Mouse (Mus musculus): ENCODE results near the gene Slc24a1.
"Not testable (repeated sequence)": the region's sequence is repeated elsewhere in the genome, so short reads cannot be mapped to it uniquely, and the experiment has no call there.

The Slc24a1 gene

DNA sequence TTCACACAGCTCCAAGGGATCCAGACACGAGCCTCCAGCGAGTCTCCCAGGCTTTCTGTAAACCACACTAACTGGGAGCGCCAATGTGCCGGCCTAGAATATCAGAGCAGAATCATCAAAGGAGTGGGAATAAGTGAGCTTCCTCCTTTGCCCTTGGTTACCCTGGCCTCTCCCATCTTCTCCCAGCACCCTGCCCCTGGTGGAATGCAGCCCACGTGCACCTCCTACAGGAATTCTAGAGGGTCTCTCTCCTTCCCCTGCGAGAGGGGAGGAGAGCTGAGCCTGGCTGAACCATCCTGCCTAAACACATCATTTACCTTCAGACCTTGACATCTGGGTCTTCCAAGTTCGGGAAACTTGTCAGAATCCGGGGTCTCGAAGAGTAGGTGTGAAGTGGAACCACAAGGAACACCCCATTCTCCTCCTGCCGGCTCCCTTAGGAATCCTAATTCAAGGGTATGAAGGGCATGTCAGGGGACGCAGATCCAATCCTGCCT lies at the start of gene Slc24a1:
TSS of gene Slc24a1 (minus strand) at position 447 of the 497 bp plus-strand sequence.
- CTCF ChIA-PET: no interaction called here

DNA sequence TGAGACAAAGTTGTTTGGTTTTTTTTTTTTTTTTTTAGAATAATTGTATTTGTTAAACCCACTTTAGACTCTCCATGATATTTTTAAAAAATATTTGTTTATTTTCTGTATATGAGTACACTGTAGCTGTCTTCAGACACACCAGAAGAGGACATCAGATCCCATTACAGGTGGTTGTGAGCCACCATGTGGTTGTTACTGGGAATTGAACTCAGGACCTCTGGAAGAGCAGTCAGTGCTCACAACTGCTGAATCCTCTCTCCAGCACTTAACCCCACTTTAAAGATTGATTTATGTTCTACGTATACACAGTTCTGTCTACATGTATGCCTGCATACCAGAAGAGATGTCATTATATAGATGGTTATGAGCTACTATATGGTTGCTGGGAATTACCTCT lies 44.1 kb upstream of the Slc24a1 start:
- CTCF ChIA-PET: not testable (repeated sequence)

DNA sequence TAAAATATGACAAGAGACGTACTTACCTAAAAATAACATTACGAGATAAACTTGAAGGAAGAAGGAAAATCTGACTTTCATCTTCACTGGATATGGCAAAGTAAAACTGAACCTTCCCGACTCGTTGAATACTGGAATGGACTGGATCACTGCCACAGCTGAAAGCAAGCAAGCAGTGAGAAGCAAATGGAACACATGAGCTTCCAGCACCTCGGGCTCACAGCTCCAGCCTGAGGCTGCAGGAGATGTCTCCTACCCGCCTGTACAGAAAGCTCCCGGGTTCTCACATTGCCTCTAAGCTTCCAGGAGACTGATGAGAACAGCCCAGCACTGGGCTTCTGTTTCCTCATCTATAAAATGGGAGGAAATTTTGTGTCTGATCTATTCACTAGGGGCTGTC lies 38.9 kb upstream of the Slc24a1 start:
- CTCF ChIA-PET: no interaction called here

DNA sequence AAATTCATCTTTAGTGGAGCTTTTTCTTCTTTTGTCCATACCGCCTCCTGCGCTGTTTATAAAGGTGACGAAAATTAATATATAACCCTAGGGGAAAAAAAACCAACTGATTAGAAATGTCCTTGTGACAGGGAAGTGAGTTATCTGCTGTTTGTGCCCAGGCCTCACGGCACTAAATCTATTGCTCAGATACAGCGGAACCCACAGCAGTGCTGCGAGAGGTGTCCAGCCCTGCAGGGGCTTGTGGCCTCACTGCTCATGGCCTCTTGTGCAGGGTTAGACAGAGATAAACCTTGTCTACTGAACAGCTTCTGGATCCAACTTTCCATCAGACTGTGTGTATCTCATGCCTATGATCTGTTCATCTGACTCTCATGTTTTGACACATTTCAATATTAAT lies 37.0 kb upstream of the Slc24a1 start:
- CTCF ChIA-PET: no interaction called here

DNA sequence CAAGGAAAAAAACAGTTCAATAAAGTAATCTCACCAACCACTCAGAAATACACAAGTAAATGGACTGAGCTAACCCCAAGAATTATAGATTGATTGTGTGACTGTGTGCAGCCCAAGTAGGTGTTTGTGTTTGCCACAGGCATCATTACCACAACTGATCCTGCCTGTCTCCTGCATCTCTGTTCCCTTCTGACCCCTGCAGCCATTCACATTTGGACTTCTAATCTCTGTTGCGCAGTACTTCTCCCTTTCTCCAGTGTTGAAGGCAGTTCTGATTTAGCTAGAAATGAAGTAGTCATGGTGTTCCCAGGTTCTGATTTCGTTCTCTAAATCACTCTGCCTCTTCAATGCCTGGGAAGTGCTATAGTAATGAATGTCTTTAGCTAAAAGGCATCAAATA lies 36.2 kb upstream of the Slc24a1 start:
- CTCF ChIA-PET: no interaction called here

DNA sequence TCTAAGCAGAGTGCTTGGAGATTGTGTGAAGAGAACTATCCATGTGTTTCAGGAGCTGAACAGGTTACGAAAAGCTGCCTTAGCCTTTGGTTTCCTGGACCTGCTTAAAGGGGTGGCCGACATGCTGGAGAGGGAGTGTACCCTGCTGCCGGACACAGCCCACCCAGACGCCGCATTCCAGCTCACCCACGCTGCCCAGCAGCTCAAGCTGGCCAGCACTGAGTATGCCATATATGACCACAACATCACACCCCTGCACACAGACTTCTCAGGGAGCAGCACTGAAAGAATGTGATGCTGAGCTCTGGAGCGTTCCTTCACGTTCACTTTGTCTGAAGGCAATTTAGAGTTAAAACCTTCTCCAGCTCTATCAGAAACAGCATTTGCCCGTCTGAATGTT lies 34.4 kb upstream of the Slc24a1 start:
- CTCF ChIA-PET: no interaction called here

DNA sequence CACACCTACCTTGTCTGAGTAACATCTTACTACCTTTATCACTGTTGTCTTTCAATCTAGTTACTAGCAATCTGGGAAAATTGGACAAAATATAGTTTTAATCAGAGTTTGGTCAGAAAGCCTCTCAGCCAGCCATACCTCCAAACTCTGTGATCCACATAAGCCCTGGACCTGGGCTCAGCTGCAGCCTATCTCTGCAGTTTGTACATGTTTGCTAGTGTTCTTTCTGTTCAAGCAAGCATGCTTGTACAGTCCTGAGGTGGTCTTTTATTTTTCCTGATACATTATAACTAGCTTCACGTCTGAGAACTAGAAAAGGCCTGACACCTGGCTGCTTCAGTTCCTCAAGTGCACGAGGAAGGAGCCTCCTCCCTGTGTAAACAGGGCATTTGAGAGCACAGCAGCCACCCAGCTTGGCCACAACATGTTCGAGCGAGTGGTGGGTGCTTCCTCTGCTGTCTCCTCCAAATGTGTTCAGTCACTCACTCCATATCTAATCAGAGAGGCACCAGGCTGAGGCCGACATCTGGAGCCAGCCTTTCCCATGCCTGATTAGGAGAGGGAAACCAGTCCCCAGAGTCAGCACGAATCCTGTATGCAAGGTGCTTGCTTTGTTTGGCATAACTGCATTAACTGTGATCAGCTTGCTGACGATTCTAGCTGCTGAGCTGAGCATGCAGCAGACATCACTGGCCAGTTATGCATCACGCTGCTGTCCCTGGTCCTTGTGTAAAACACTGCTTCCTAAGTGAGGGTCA lies 33.8 kb upstream of the Slc24a1 start:
- CTCF ChIA-PET: no interaction called here

DNA sequence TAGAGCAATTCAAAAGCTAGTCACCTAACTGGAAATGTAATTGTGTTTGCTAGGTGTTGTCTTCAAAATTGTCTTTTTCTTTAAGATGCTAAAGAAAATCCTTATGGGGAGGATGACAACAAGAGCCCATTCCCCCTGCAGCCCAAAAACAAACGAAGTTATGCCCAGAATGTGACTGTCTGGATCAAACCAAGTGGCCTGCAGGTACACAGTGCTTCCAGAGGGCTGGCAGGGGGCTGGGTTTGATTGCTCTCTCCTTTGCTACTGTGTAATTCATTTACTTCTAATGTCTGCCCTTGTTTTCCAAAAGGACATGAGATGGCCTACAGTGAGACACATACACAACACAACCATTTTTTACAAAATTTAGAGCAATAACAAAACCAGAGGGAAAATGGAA lies 30.5 kb upstream of the Slc24a1 start:
- CTCF ChIA-PET: no interaction called here

DNA sequence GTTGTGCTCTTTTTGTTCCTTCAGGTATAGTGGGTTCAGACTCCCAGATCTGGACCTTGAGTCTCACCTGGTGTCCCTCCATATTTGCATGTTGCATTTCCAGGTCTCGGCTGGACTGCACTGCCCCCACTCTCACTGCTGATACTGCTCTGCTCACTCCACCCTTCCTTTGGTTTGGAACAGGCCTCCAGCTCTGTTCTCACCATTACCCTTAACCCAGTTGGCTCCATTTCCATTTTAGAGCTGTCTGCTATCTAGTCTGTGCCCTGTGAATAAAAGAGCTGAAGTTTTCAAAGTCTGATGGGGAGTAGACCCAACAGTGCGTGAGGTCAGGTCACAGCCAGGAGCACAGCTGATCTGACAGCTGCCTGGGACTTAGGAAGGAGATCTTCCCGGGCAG lies 29.1 kb upstream of the Slc24a1 start:
- CTCF ChIA-PET: no interaction called here

DNA sequence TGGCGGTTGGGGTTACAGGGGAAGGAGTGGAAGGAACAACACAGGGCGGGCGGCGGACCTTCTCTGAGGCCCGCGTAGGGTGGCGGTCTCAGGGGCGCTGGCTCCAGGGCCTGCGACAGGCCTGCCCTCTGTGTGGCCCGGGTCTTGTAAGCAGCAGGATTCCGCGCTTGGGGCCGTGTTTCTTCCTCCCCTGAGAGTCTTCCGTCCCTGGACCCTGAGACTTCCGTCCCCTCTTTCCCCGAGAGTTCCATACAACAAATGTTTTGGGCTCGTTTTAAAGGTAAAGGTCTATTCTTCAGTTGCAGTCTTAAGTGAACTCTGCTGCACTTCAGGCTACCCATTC lies 9.5 kb upstream of the Slc24a1 start:
- CTCF ChIA-PET: no interaction called here

DNA sequence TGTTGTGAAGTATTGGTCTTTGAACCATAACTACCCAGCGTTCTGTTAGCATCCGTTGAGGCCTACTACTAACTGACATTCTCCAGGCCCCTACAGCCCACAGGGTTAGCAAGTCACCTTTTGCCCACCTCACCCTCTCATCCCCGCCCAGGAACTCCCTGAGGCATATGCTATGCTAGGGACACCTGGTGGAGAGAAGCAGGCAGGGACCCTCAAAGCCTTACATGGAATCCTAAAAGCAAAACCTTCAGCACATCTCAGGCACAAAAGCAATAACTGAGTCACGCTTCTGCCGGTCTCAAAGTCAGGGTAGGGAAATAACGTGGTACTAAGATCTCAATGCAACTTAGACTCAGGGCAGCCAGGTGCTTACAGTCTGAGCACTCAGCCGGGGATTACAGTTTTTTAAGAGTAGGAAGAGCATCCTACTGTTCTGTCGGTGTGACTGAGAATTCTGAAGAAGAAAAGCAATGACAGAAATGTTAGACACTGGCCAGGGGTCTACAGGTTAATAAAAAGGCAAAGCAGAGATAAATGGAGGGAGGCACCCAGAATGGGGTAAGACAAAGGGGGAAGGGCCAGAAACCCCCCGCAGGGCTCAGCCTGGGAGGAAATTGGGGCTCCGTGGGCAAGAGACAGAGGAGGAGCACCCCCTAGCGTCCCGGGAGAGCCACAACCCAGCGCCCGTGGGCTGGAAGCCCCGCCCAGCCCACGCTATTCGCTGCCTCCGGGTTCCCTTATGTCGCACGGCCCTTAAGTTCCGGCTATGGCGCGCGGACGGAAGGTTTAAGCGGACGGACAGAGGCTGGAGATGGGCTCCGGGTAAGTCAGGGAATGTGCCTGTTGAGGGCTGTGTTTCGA lies 8.9 kb upstream of the Slc24a1 start, which contains the start of gene Ints14:
TSS of gene Ints14 (plus strand) at position 789 of the 861 bp plus-strand sequence.
- CTCF ChIA-PET: no interaction called here

DNA sequence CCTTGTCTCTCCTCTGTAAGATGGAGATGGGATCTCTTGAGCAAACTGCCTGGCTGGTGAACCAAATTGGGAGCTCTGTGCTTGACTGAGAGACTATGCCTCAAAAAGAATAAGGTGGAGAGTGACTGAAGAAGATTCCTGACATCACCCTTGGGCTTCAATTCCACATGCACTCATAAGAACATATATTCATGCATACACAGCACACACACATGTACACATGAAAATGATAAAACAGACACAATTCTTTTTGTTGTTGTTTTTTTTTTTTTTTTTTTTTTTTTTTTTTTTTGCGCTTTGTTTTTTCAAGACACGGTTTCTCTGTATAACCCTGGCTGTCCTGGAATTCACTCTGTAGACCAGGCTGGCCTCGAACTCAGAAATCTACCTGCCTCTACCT lies 5.9 kb upstream of the Slc24a1 start:
- CTCF ChIA-PET: no interaction called here

DNA sequence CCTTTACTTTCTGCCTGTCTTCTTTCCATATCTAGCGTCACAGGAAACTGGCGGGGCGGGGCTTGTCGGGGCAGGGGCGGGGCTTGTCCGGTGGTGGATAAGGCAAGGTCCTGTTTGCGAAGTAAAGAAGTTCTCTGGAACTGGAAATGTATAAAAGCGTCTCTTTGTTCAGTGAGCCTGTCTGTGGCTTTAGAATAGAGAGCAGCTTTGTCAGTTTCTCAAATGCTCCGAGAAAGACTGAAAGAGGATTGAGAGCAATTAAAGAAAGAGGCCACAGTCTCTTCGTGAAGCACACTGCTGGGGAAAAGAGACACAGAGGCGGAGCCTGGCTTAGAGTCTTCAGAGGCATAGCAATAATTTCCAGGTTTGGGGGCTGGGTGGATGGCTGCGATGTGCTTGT lies 4.9 kb upstream of the Slc24a1 start:
- CTCF ChIA-PET: no interaction called here

DNA sequence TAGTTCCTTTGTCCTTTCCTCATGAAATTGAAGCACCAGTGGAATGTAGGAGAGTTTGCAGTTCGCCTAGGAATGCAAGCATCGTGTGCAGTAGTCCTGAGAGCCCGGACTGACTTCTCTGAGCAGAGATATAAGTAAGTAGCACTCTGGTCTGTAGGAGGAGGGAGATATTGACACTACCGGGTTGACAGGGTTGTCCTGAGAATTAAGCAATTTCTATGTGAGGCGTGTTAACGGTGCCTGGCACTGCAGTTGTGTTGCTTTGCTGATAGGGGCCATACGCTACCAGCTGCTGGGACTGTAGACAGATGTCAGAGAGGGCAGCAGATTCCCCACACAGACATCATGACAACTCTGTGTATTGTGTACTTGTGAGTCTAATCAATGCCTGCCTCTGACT lies 1.8 kb upstream of the Slc24a1 start:
- CTCF ChIA-PET: no interaction called here

DNA sequence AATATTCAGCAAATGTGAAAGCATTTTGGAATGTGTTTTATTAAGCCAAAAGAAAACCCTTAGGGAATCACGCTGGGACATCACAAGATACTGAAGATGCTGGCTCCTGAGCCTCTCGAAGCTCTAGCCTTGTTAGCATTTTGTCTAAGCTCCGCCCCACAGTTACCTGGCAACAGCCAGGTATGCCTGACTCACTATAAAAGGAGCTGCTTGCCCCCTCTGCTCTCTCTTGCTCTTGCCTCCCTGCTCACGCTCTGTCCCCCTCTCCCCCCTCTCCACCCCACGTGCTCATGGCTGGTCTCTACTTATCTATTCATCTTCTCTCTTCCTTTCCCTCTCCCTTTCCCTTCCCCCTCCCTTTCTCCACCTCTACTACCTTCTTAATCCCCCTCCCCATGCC lies 648 bp upstream of the Slc24a1 start:
- CTCF ChIA-PET: no interaction called here

DNA sequence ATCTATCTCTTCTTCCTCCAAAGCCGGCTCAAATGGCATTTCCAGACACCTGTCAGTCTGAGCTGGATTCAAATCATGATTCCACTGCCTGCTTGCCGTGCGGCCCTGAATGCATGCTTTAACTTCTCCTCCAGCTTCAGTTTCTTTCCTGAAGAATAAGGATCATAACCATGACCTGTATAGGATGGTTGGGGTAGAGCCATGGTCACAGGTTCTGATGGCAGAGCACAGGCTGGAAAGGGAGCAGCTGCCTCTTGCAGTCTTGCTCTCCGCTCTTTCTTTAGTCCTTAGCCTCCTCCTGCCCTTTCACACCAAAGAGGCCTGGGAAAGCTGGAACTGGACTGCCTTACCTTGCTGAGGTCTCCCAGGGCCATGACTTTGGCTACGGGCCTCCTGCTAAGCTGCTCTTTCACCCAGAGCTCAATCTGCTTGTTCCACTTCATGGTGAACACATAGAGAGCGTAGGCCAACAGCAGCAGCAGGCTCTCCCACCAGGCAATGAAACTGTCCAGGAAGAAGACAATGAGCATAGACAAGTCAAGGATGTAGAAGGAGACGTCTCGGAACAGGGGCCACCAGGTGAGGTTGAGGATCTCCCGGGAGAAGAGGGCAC lies 3.8 kb downstream of the Slc24a1 start:
- CTCF ChIA-PET: interaction anchor here (0.6 kb wide), 3 partner anchors 16 to 198 kb away, joined by 3 to 10 read pairs (median 5); no protein-coding TSS in a partner anchor

DNA sequence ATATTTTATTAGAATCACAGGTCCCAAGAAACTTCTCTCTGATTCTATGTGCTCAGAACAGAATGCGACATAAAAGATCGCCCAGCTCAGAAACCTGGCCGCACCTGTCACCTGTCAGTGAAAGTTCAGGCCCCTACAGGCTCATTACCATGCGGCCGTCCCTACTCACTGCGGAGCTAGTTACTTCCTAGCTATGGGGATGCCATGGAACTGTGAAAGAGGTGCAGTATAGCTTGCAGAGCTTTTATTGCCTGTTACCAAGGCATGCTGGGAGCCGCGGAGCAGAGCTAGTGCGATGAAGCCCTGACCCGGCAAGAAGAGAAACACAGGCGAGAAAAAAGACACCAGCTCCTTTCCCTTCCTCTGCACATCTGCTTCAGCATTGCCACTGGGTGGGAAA lies 7.4 kb downstream of the Slc24a1 start:
- CTCF ChIA-PET: interaction anchor here (0.7 kb wide), 1 partner anchor 502 kb away, joined by 3 read pairs; no protein-coding TSS in a partner anchor

DNA sequence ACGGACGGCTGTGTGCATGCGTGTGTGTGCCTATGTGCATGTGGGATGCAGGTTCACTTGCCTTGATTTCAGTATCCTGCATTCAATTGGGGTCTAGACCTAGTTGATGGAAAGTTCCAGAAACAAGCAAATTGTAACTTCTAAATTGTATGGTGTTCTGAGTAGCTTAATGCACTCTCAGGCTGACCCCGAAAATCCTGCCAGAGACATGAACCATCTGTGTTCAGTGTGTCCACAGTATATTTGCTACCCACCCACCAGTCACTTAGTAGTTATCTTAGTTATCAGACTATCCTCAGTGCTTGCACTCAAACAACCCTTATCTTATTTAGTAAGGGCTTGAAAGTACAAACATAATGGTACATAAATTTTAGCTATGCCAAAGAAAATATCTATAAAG lies 9.8 kb downstream of the Slc24a1 start:
- CTCF ChIA-PET: no interaction called here

DNA sequence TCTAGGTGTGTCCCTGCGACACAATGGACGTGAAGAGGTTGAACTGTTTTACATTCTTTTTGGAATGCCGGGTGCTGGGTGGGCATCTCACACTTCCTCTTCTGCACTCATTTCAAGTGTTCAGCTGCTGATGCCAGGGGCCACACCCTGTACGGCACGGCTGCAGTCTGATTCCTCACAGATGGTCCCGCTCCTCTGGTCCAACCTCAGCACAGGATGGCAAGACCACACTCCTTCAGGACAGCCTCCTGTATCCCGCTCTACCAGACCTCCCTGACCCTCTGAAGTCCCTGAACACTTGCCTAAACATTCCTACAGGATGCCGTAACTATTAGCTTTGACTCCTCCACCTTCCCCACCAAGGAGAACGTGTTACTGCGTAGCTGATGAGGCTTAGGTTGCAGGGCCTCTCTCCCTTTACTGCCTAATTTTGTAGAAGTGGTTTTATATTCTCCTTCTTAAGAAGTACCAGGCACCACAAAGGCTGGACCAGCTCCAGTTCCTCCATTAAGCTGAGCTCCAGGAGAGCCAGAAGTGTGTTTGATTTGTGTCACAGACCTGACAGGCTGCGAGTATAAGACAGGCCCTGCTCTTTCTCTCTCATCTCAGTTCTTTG lies 10.6 kb downstream of the Slc24a1 start:
- CTCF ChIA-PET: no interaction called here

DNA sequence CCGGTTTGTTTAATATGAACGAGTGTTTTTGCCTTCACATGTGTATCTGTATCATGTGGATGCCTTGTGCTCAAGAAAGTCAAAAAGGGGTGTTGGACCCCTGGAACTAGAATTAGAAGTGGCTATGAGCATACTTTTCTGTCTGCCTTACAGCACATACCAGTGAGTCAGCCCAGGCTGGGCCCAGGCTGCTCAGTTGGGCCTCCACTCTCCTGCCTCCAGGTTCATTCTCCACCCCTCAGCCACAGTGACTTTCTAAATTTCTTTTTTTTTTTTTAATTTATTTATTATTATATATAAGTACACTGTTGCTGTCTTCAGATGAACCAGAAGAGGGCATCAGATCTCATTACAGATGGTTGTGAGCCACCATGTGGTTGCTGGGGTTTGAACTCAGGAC lies 11.6 kb downstream of the Slc24a1 start:
- CTCF ChIA-PET: no interaction called here

DNA sequence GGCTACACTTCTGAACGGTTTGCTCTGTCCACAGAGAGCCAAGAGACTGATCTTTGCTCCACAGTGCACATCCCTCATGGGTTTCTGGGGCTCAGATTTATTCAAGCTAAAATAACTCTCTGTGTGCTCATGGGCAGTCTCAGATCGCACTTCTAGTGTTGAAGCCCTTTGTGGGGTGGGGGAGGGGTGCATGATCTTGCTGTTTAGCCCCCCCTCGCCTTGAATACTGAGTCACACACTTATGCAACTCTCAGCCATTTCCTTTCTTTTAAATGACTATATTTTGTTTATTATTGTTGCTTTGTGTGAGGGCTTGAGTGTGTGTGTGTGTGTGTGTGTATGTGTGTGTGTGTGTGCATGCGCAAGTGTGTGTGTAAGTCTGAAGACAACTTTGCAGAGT lies 12.1 kb downstream of the Slc24a1 start:
- CTCF ChIA-PET: no interaction called here

DNA sequence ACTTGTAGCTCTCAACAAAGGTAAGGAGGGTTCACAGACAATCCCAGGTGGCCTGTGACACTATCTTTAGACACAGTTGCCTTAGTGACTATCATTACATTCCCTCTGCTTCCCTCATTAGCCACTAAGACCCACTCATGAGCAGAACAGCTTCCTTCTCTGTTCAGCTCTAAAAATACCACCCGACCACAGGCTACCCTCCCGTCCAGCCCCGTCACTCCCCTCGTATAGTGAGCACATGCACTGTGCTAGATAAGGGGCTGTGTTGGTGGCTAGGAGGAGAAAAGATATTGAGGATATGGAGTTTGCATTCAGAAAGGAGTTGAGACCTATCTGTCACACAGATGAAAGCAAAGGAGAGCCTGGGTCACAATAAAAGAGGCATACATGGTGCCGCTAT lies 12.9 kb downstream of the Slc24a1 start:
- CTCF ChIA-PET: no interaction called here
